Mouse (Mus musculus): Measurements from ENCODE around the gene Ky. TPM values are rescaled to one million over a fixed set of nuclear protein-coding genes. Genes with fewer than 3 reads are reported as not detected.

The Ky gene
- polyA plus RNA-seq, 1 experiment from 2014 or later = 1.7 TPM

DNA sequence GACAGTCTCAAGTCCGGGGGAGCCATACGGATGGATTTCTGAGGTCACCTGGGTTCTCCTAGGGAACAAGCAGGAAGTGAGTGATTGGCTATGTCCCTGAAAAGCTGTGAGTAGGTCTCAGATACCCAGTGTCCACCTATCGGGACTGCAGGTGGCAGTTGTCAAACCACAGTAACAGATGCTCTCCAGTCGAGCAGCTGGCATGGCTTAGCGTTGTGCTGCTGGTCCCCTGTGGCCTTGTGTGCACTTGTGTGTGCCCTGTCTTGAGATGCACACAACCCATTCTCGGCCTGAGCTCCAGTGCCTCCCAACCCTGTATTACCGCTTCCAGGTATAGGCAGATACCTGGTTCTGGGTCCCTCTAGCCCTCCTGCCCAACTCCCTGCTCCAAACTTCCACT lies 23.0 kb downstream of the Ky start:
- H3K4me1 ChIP-seq (ENCODE audit: control insufficient read depth in 2 of 2, insufficient read depth in 2 of 2, low read length in 2 of 2) = no peaks in the 10 kb centered on the region
- no peaks in the 10 kb centered on the region for H3K9me3 ChIP-seq (ENCODE audit: control insufficient read depth, low read length)
- 80% methylated on average over 7 of the region's 7 CpGs for WGBS
- no peak overlapping the region for H3K4me3 ChIP-seq (ENCODE audit: control insufficient read depth in 1 of 2, insufficient read depth in 1 of 2, low read depth in 1 of 2, low read length in 2 of 2)
- no peaks in the 10 kb centered on the region for H3K27me3 ChIP-seq (ENCODE audit: control insufficient read depth, insufficient read depth, low read length)
- no peak overlapping the region for H3K9ac ChIP-seq (ENCODE audit: low read length)
- no peak overlapping the region for H3K27ac ChIP-seq (replicated peaks in 1 of 2; ENCODE audit: control insufficient read depth in 1 of 2, insufficient read depth in 1 of 2, low read depth in 2 of 2, low read length in 2 of 2)
- H3K4me2 ChIP-seq (ENCODE audit: low read length) = no peak overlapping the region
- H3K36me3 ChIP-seq (ENCODE audit: control insufficient read depth, insufficient read depth, low read length) = no peaks in the 10 kb centered on the region
- no peak for ATAC-seq (ENCODE audit: insufficient number of reproducible peaks, insufficient read depth, low FRiP score, low read depth)

- WGBS = 74% methylated on average over 3 of the region's 3 CpGs
- H3K27ac ChIP-seq (replicated peaks in 1 of 2; ENCODE audit: control insufficient read depth in 1 of 2, insufficient read depth in 1 of 2, low read depth in 2 of 2, low read length in 2 of 2) = no peak overlapping the region
- no peak overlapping the region for H3K4me2 ChIP-seq (ENCODE audit: low read length)
- H3K36me3 ChIP-seq (ENCODE audit: control insufficient read depth, insufficient read depth, low read length) = no peaks in the 10 kb centered on the region
- no peak for ATAC-seq (ENCODE audit: insufficient number of reproducible peaks, insufficient read depth, low FRiP score, low read depth)
- H3K9ac ChIP-seq (ENCODE audit: low read length) = no peak overlapping the region
- no peaks in the 10 kb centered on the region for H3K4me1 ChIP-seq (ENCODE audit: control insufficient read depth in 2 of 2, insufficient read depth in 2 of 2, low read length in 2 of 2)
- no peak overlapping the region for H3K4me3 ChIP-seq (ENCODE audit: control insufficient read depth in 1 of 2, insufficient read depth in 1 of 2, low read depth in 1 of 2, low read length in 2 of 2)
- no peaks in the 10 kb centered on the region for H3K27me3 ChIP-seq (ENCODE audit: control insufficient read depth, insufficient read depth, low read length)
- no peaks in the 10 kb centered on the region for H3K9me3 ChIP-seq (ENCODE audit: control insufficient read depth, low read length)
Measured at GRCm38 (mm10) chr9:102529008-102529407, 23.5 kb downstream of the Ky start.

DNA sequence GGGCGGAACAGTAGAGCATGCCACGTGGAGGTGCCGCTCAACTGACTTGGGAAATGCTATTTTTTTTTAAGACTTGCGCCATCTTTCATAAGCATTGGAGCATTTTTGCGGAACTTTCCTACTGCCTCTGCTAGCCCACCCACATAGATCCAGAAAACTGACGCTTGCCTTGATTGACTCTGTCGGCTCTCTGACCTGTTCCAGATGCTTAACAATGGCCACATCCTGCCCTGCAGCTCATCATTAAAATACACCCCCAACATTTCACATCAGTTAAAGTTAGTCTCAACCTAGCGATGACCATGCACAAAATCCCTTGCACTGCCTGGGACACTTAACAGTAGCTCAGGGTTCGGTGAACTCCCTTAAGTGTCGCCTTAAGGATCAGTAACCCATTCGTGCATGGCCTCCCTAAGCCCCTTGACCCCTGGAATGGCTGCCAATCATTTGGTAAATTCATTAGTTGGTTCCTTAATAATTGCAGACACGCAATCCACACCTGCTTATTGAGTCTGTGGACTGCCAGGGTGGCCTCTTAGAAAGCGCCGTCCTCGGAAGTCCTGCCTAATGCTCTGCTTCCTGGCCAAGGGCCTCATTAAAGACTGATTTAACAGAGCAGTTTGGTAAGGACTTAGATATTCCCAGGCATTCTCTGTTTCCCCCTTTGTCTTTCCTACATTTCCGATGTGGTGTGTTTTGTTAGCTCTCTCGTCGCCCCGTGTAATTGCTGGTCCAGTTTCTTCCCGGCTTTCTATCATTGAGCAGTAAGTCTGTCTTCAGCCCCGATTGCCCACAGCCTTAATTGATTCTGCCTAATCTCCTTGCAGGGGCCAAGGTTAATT lies 25.7 kb downstream of the Ky start:
- no peaks in the 10 kb centered on the region for H3K27me3 ChIP-seq (ENCODE audit: control insufficient read depth, insufficient read depth, low read length)
- H3K4me3 ChIP-seq (ENCODE audit: control insufficient read depth in 1 of 2, insufficient read depth in 1 of 2, low read depth in 1 of 2, low read length in 2 of 2) = no peak overlapping the region
- no peak overlapping the region for H3K27ac ChIP-seq (replicated peaks in 1 of 2; ENCODE audit: control insufficient read depth in 1 of 2, insufficient read depth in 1 of 2, low read depth in 2 of 2, low read length in 2 of 2)
- H3K9me3 ChIP-seq (ENCODE audit: control insufficient read depth, low read length) = no peaks in the 10 kb centered on the region
- no peak overlapping the region for H3K9ac ChIP-seq (ENCODE audit: low read length)
- WGBS = 82% methylated on average over 21 of the region's 21 CpGs
- no peak overlapping the region for H3K4me2 ChIP-seq (ENCODE audit: low read length)
- ATAC-seq (ENCODE audit: insufficient number of reproducible peaks, insufficient read depth, low FRiP score, low read depth) = no peak
- H3K36me3 ChIP-seq (ENCODE audit: control insufficient read depth, insufficient read depth, low read length) = no peaks in the 10 kb centered on the region
- H3K4me1 ChIP-seq (ENCODE audit: control insufficient read depth in 2 of 2, insufficient read depth in 2 of 2, low read length in 2 of 2) = no peaks in the 10 kb centered on the region

- Histone ChIP-seq H3K36me3 (ENCODE audit: control insufficient read depth, insufficient read depth, low read length) (no peaks in the 10 kb centered on the region), H3K4me1 (ENCODE audit: control insufficient read depth in 2 of 2, insufficient read depth in 2 of 2, low read length in 2 of 2) (no peaks in the 10 kb centered on the region), H3K4me2 (ENCODE audit: low read length) (no peak overlapping the region), H3K27me3 (ENCODE audit: control insufficient read depth, insufficient read depth, low read length) (no peaks in the 10 kb centered on the region; the same call in 1 of the 2 replicates), H3K9me3 (ENCODE audit: control insufficient read depth, low read length) (no peaks in the 10 kb centered on the region), H3K4me3 (ENCODE audit: control insufficient read depth in 1 of 2, insufficient read depth in 1 of 2, low read depth in 1 of 2, low read length in 2 of 2) (no peak overlapping the region), H3K27ac (replicated peaks in 1 of 2; ENCODE audit: control insufficient read depth in 1 of 2, insufficient read depth in 1 of 2, low read depth in 2 of 2, low read length in 2 of 2) (no peak overlapping the region), H3K9ac (ENCODE audit: low read length) (no peak overlapping the region)
- ATAC-seq (ENCODE audit: insufficient number of reproducible peaks, insufficient read depth, low FRiP score, low read depth) = no peak
- WGBS = 82% methylated on average over 4 of the region's 4 CpGs
Measured at GRCm38 (mm10) chr9:102536968-102537367, 31.4 kb downstream of the Ky start.

DNA sequence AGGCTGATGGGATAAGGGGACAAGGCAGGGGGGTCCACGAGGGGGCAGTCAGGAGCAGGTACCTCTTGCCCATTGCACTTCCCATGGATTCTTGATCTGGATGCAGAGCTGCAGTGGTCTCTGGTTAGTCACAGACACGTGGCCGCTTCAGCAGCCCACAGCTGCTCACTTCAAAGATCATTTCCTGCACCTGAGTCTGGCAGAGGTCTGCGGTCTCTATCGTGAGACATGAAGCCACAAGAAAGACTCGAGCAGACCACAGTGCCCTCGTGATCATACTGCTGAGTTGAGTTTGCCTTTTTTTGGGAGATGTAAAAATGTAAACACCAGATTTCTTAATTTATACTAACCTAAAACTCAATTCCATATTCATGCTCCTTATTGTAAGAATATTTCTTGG lies 34.1 kb downstream of the Ky start:
- no peaks in the 10 kb centered on the region for H3K36me3 ChIP-seq (ENCODE audit: control insufficient read depth, insufficient read depth, low read length)
- no peak for ATAC-seq (ENCODE audit: insufficient number of reproducible peaks, insufficient read depth, low FRiP score, low read depth)
- peaks cover 8 to 9% of the 10 kb centered on the region in 2 experiments for H3K4me1 ChIP-seq (ENCODE audit: control insufficient read depth in 2 of 2, insufficient read depth in 2 of 2, low read length in 2 of 2)
- no peak overlapping the region for H3K4me2 ChIP-seq (ENCODE audit: low read length)
- no peaks in the 10 kb centered on the region for H3K9me3 ChIP-seq (ENCODE audit: control insufficient read depth, low read length)
- H3K27me3 ChIP-seq (ENCODE audit: control insufficient read depth, insufficient read depth, low read length) = peaks cover 10% of the 10 kb centered on the region
- H3K4me3 ChIP-seq (ENCODE audit: control insufficient read depth in 1 of 2, insufficient read depth in 1 of 2, low read depth in 1 of 2, low read length in 2 of 2) = no peak overlapping the region
- 58% methylated on average over 7 of the region's 7 CpGs for WGBS
- H3K27ac ChIP-seq (replicated peaks in 1 of 2; ENCODE audit: control insufficient read depth in 1 of 2, insufficient read depth in 1 of 2, low read depth in 2 of 2, low read length in 2 of 2) = no peak overlapping the region
- no peak overlapping the region for H3K9ac ChIP-seq (ENCODE audit: low read length)

- no peaks in the 10 kb centered on the region for H3K9me3 ChIP-seq (ENCODE audit: control insufficient read depth, low read length)
- 88% methylated on average over 10 of the region's 10 CpGs for WGBS
- no peak overlapping the region for H3K27ac ChIP-seq (replicated peaks in 1 of 2; ENCODE audit: control insufficient read depth in 1 of 2, insufficient read depth in 1 of 2, low read depth in 2 of 2, low read length in 2 of 2)
- H3K9ac ChIP-seq (ENCODE audit: low read length) = no peak overlapping the region
- no peak overlapping the region for H3K4me3 ChIP-seq (ENCODE audit: control insufficient read depth in 1 of 2, insufficient read depth in 1 of 2, low read depth in 1 of 2, low read length in 2 of 2)
- no peaks in the 10 kb centered on the region for H3K36me3 ChIP-seq (ENCODE audit: control insufficient read depth, insufficient read depth, low read length)
- no peak for ATAC-seq (ENCODE audit: insufficient number of reproducible peaks, insufficient read depth, low FRiP score, low read depth)
- no peak overlapping the region for H3K4me2 ChIP-seq (ENCODE audit: low read length)
- H3K27me3 ChIP-seq (ENCODE audit: control insufficient read depth, insufficient read depth, low read length) = peaks cover 26% of the 10 kb centered on the region
- H3K4me1 ChIP-seq (ENCODE audit: control insufficient read depth in 2 of 2, insufficient read depth in 2 of 2, low read length in 2 of 2) = peaks cover 8 to 14% of the 10 kb centered on the region in 2 experiments
Measured at GRCm38 (mm10) chr9:102541666-102542065, 36.1 kb downstream of the Ky start.

GRCm38 (mm10) chr9:102542540-102542939 lies 37.0 kb downstream of the Ky start:
- Histone ChIP-seq H3K36me3 (ENCODE audit: control insufficient read depth, insufficient read depth, low read length) (no peaks in the 10 kb centered on the region), H3K9ac (ENCODE audit: low read length) (no peak overlapping the region), H3K27ac (replicated peaks in 1 of 2; ENCODE audit: control insufficient read depth in 1 of 2, insufficient read depth in 1 of 2, low read depth in 2 of 2, low read length in 2 of 2) (no peak overlapping the region), H3K4me1 (ENCODE audit: control insufficient read depth in 2 of 2, insufficient read depth in 2 of 2, low read length in 2 of 2) (peaks cover 8 to 14% of the 10 kb centered on the region in 2 experiments), H3K27me3 (ENCODE audit: control insufficient read depth, insufficient read depth, low read length) (peaks cover 33% of the 10 kb centered on the region), H3K9me3 (ENCODE audit: control insufficient read depth, low read length) (no peaks in the 10 kb centered on the region), H3K4me3 (ENCODE audit: control insufficient read depth in 1 of 2, insufficient read depth in 1 of 2, low read depth in 1 of 2, low read length in 2 of 2) (no peak overlapping the region), H3K4me2 (ENCODE audit: low read length) (no peak overlapping the region)
- no peak for ATAC-seq (ENCODE audit: insufficient number of reproducible peaks, insufficient read depth, low FRiP score, low read depth)
- 75% methylated on average over 8 of the region's 8 CpGs for WGBS

- Histone ChIP-seq H3K9ac (ENCODE audit: low read length) (no peak overlapping the region), H3K9me3 (ENCODE audit: control insufficient read depth, low read length) (no peaks in the 10 kb centered on the region), H3K27me3 (ENCODE audit: control insufficient read depth, insufficient read depth, low read length) (peaks cover 38% of the 10 kb centered on the region), H3K27ac (replicated peaks in 1 of 2; ENCODE audit: control insufficient read depth in 1 of 2, insufficient read depth in 1 of 2, low read depth in 2 of 2, low read length in 2 of 2) (no peak overlapping the region), H3K4me3 (ENCODE audit: control insufficient read depth in 1 of 2, insufficient read depth in 1 of 2, low read depth in 1 of 2, low read length in 2 of 2) (no peak overlapping the region), H3K4me1 (ENCODE audit: control insufficient read depth in 2 of 2, insufficient read depth in 2 of 2, low read length in 2 of 2) (peaks cover 8 to 14% of the 10 kb centered on the region in 2 experiments), H3K4me2 (ENCODE audit: low read length) (0 out of 2 replicates have a peak overlapping the region, but pooled peaks have one; percentile 71), H3K36me3 (ENCODE audit: control insufficient read depth, insufficient read depth, low read length) (no peaks in the 10 kb centered on the region)
- no peak for ATAC-seq (ENCODE audit: insufficient number of reproducible peaks, insufficient read depth, low FRiP score, low read depth)
- WGBS = 64% methylated on average over 2 of the region's 2 CpGs
Measured at GRCm38 (mm10) chr9:102543761-102544115, 38.2 kb downstream of the Ky start.

All from heart, embryonic 14.5 days (tissue).